Mouse (Mus musculus): ENCODE results near the gene Araf. TPM values are rescaled to one million over a fixed set of nuclear protein-coding genes. Genes with fewer than 3 reads are reported as not detected.
A peak's percentile ranks its signal among the peaks of the same experiment; 100 is the strongest.

The Araf gene
- total and polyA plus RNA-seq, 3 experiments, result 52.8 to 72.2 (median 60.6) TPM

- no peaks in the 10 kb centered on the region for H3K79me2 ChIP-seq (replicated peaks; ENCODE audit: control insufficient read depth, extremely low read depth, insufficient read depth, poor library complexity, severe bottlenecking)
- H3K9ac ChIP-seq (ENCODE audit: insufficient read depth, low read depth), result no peak overlapping the region
- no peaks in the 10 kb centered on the region for H3K9me3 ChIP-seq (replicated peaks; ENCODE audit: low read length)
- in situ Hi-C loops (cut with MboI; ENCODE audit: low pct_ligation_motif_present, low pct_unique_long_range_greater_than_20kb, low sequenced_read_pairs), result no loop called here
- no peaks in the 10 kb centered on the region for H3K36me3 ChIP-seq (replicated peaks in 1 of 2; ENCODE audit: control insufficient read depth in 1 of 2, insufficient read depth in 1 of 2, low read length in 1 of 2)
- TF ChIP-seq BHLHE40 (IDR thresholded peaks at IDR 0.05; ENCODE audit: low read depth, low read length), result peak; percentile 93
- no peak for TF ChIP-seq CTCF (conservative IDR thresholded peaks at IDR 0.05 in 1 of 2, IDR thresholded peaks at IDR 0.05 in 1 of 2; ENCODE audit: low read depth in 2 of 2, low read length in 2 of 2)
- TF ChIP-seq RCOR1 (conservative IDR thresholded peaks at IDR 0.05; ENCODE audit: low read depth, low read length), result peak; percentile 56; the same call in 1 of the 2 replicates
- no peak for TF ChIP-seq NRF1 (IDR thresholded peaks at IDR 0.05; ENCODE audit: low read depth, low read length)
- peak; percentile 81 for TF ChIP-seq TCF12 (IDR thresholded peaks at IDR 0.05; ENCODE audit: low read depth, low read length)
- TF ChIP-seq CHD2 (IDR thresholded peaks at IDR 0.05; ENCODE audit: low read length), result peak; percentile 60
- TF ChIP-seq SMC3 (IDR thresholded peaks at IDR 0.05; ENCODE audit: low read depth, low read length), result no peak
- peak; percentile 86 for TF ChIP-seq IRF4 (IDR thresholded peaks at IDR 0.05; ENCODE audit: low read depth, low read length)
- peak; percentile 44; the same call in 1 of the 2 replicates for TF ChIP-seq ELF1 (IDR thresholded peaks at IDR 0.05; ENCODE audit: low read depth, low read length)
- TF ChIP-seq MAX (IDR thresholded peaks at IDR 0.05; ENCODE audit: low read length), result peak; percentile 68; the same call in 1 of the 2 replicates
- TF ChIP-seq MEF2A (IDR thresholded peaks at IDR 0.05; ENCODE audit: borderline replicate concordance, low read depth, low read length), result peak; percentile 52; the same call in 1 of the 2 replicates
- TF ChIP-seq JUN (IDR thresholded peaks at IDR 0.05; ENCODE audit: insufficient read depth, low read depth, low read length), result peak; percentile 45; the same call in 1 of the 2 replicates
- TF ChIP-seq EP300 (IDR thresholded peaks at IDR 0.05; ENCODE audit: low read length), result peak; percentile 76
- no peak for TF ChIP-seq UBTF (IDR thresholded peaks at IDR 0.05; ENCODE audit: low read depth, low read length)
- no peak for TF ChIP-seq ZKSCAN1 (IDR thresholded peaks at IDR 0.05; ENCODE audit: borderline replicate concordance, low read depth, low read length)
- TF ChIP-seq PAX5 (IDR thresholded peaks at IDR 0.05; ENCODE audit: low read length), result no peak
- TF ChIP-seq RAD21 (IDR thresholded peaks at IDR 0.05; ENCODE audit: low read depth, low read length), result no peak
- no peak for TF ChIP-seq ZC3H11A (IDR thresholded peaks at IDR 0.05; ENCODE audit: low read depth, low read length)
- no peak; the same call in none of the 2 replicates for TF ChIP-seq JUND (conservative IDR thresholded peaks at IDR 0.05; ENCODE audit: low read depth, low read length)
- TF ChIP-seq MXI1 (IDR thresholded peaks at IDR 0.05; ENCODE audit: low read depth, low read length), result peak; percentile 65
- TF ChIP-seq MAFK (IDR thresholded peaks at IDR 0.05; ENCODE audit: insufficient replicate concordance, low read length), result peak; percentile 69; the same call in 1 of the 2 replicates
- TF ChIP-seq ZNF384 (IDR thresholded peaks at IDR 0.05; ENCODE audit: low read depth, low read length), result no peak; the same call in 1 of the 2 replicates
- TF ChIP-seq ZMIZ1 (IDR thresholded peaks at IDR 0.05; ENCODE audit: low read depth, low read length), result no peak
- TF ChIP-seq NELFE (IDR thresholded peaks at IDR 0.05; ENCODE audit: low read depth, low read length), result no peak
- peak; percentile 69 for TF ChIP-seq ETS1 (conservative IDR thresholded peaks at IDR 0.05; ENCODE audit: low read depth, low read length)
- no peak for TF ChIP-seq USF1 (IDR thresholded peaks at IDR 0.05; ENCODE audit: low read depth, low read length)
- 0 out of 2 replicates have a peak, but pooled peaks have one; percentile 47 for TF ChIP-seq MYC (IDR thresholded peaks at IDR 0.05; ENCODE audit: low read depth, low read length)
- no peak for TF ChIP-seq POLR2AphosphoS2 (IDR thresholded peaks at IDR 0.05; ENCODE audit: low read depth, low read length)
- TF ChIP-seq E2F4 (IDR thresholded peaks at IDR 0.05; ENCODE audit: insufficient replicate concordance, low read depth, low read length), result no peak
- TF ChIP-seq USF2 (conservative IDR thresholded peaks at IDR 0.05; ENCODE audit: low read depth, low read length), result no peak
- dilution Hi-C loops (cut with MboI; ENCODE audit: extremely low pct_ligation_motif_present, extremely low pct_unique_long_range_greater_than_20kb, low sequenced_read_pairs), result no loop called here
- DNase-seq (ENCODE audit: extremely low read depth), result peak; percentile 74
- peak overlapping the region; percentile 24; the same call in 1 of the 2 replicates for H3K4me2 ChIP-seq (ENCODE audit: insufficient read depth, low read depth, poor library complexity, severe bottlenecking)
- peaks cover 2 to 13% of the 10 kb centered on the region in 2 experiments; a peak in 2 of 4 replicates for H3K4me1 ChIP-seq (ENCODE audit: control insufficient read depth in 1 of 2, insufficient read depth in 2 of 2)
- H3K4me3 ChIP-seq (replicated peaks in 1 of 3; ENCODE audit: low read depth in 2 of 3, low read length in 2 of 3, poor library complexity in 1 of 3), result no peak overlapping the region
- H3K27me3 ChIP-seq (replicated peaks), result no peaks in the 10 kb centered on the region
- H3K27ac ChIP-seq (ENCODE audit: insufficient read depth, low read depth), result peak overlapping the region; percentile 80
Observed at GRCm38 (mm10) chrX:20816974-20817373, 19.4 kb downstream of the Araf start.

Measured in CH12.LX (cell line).